Mouse (Mus musculus): ENCODE measurements at regions not wholly inside any gene's neighbourhood (a gene's known extent, or its start where the extent isn't known, plus 50 kb on each side); places are given as distances from the start of the nearest gene placed in this dataset.

GRCm38 (mm10) chr3:60138319-60138718 is 56.6 kb downstream of the Sucnr1 start:
- DNase-seq (ENCODE audit: low spot score), result no peak

GRCm38 (mm10) chr3:60159865-60160264 is 78.2 kb downstream of the Sucnr1 start:
- DNase-seq (ENCODE audit: low spot score), result no peak

- DNase-seq (ENCODE audit: low spot score), result no peak
Observed at GRCm38 (mm10) chr3:60167633-60168032, 86.0 kb downstream of the Sucnr1 start.

- DNase-seq (ENCODE audit: low spot score), result no peak
Observed at GRCm38 (mm10) chr3:60168135-60168926, 86.7 kb downstream of the Sucnr1 start.

GRCm38 (mm10) chr3:60169606-60170005 is 87.9 kb downstream of the Sucnr1 start:
- no peak for DNase-seq (ENCODE audit: low spot score)

GRCm38 (mm10) chr3:60184481-60184880 is 102.8 kb downstream of the Sucnr1 start:
- no peak for DNase-seq (ENCODE audit: low spot score)

GRCm38 (mm10) chr3:60196031-60196430 is 114.4 kb downstream of the Sucnr1 start:
- no peak for DNase-seq (ENCODE audit: low spot score)

GRCm38 (mm10) chr3:60207936-60208335 is 126.3 kb downstream of the Sucnr1 start:
- no peak for DNase-seq (ENCODE audit: low spot score)

GRCm38 (mm10) chr3:60218938-60219337 is 137.3 kb downstream of the Sucnr1 start:
- DNase-seq (ENCODE audit: low spot score), result no peak

- DNase-seq (ENCODE audit: low spot score), result no peak
Observed at GRCm38 (mm10) chr3:60240664-60241063, 159.0 kb downstream of the Sucnr1 start.

GRCm38 (mm10) chr3:60266666-60267415 is 185.2 kb downstream of the Sucnr1 start:
- no peak for DNase-seq (ENCODE audit: low spot score)

- DNase-seq (ENCODE audit: low spot score), result no peak
Observed at GRCm38 (mm10) chr3:60267416-60268174, 185.9 kb downstream of the Sucnr1 start.

- no peak for DNase-seq (ENCODE audit: low spot score)
Observed at GRCm38 (mm10) chr3:60270463-60270862, 188.8 kb downstream of the Sucnr1 start.

GRCm38 (mm10) chr3:60273744-60274143 is 192.1 kb downstream of the Sucnr1 start:
- DNase-seq (ENCODE audit: low spot score), result no peak

GRCm38 (mm10) chr3:60275249-60275838 is 193.7 kb downstream of the Sucnr1 start:
- DNase-seq (ENCODE audit: low spot score), result no peak

- DNase-seq (ENCODE audit: low spot score), result no peak
Observed at GRCm38 (mm10) chr3:60277791-60278190, 194.8 kb upstream of the Mbnl1 start.

GRCm38 (mm10) chr3:60281229-60281628 is 191.4 kb upstream of the Mbnl1 start:
- DNase-seq (ENCODE audit: low spot score), result no peak

- no peak for DNase-seq (ENCODE audit: low spot score)
Observed at GRCm38 (mm10) chr3:60281959-60282495, 190.6 kb upstream of the Mbnl1 start.

GRCm38 (mm10) chr3:60292142-60292541 is 180.5 kb upstream of the Mbnl1 start:
- DNase-seq (ENCODE audit: low spot score), result no peak

- DNase-seq (ENCODE audit: low spot score), result no peak
Observed at GRCm38 (mm10) chr3:60292940-60293339, 179.7 kb upstream of the Mbnl1 start.

- DNase-seq (ENCODE audit: low spot score), result no peak
Observed at GRCm38 (mm10) chr3:60305399-60305798, 167.2 kb upstream of the Mbnl1 start.

GRCm38 (mm10) chr3:60310402-60310801 is 162.2 kb upstream of the Mbnl1 start:
- DNase-seq (ENCODE audit: low spot score), result no peak

Measured in ovary, postnatal 10 days (tissue).